Mouse (Mus musculus) midbrain, postnatal 0 days (tissue): ENCODE data around the gene Ccdc155. TPM values are rescaled to one million over a fixed set of nuclear protein-coding genes. Genes with fewer than 3 reads are reported as not detected.

ENCODE experiments used
- ATAC-seq: fragments of 200-750 bp; cut with Nextera tagmentation; 2 replicates; pipeline ENCODE4 v1.8.0; 2017; ENCODE audit warnings: moderate number of reproducible peaks, mild to moderate bottlenecking, moderate TSS enrichment, moderate library complexity; ENCODE audit not compliant: low FRiP score
- DNase-seq: peaks from one replicate; pipeline ENCODE4 v3.0.0-alpha.2; 2015; ENCODE audit warnings: low spot score
- H3K27ac ChIP-seq: fragments of 300-500 bp; sonication (generic); 2 replicates; pipeline ENCODE4 v1.5.1; 2014; ENCODE audit warnings: low read depth, mild to moderate bottlenecking, low read length, mixed read lengths
- H3K27me3 ChIP-seq: fragments of 300-500 bp; sonication (generic); 2 replicates; pipeline ENCODE4 v1.6.1; 2014; ENCODE audit warnings: low read length, control low read depth, mixed read lengths; ENCODE audit not compliant: insufficient read depth
- H3K36me3 ChIP-seq: fragments of 300-500 bp; sonication (generic); 2 replicates; pipeline ENCODE4 v1.6.1; 2014; ENCODE audit warnings: low read length, control low read depth, mixed read lengths; ENCODE audit not compliant: insufficient read depth
- H3K4me1 ChIP-seq: fragments of 300-500 bp; sonication (generic); 2 replicates; pipeline ENCODE4 v1.6.1; 2014; ENCODE audit warnings: mild to moderate bottlenecking, control low read depth, antibody characterized with exemption, low read length, mixed read lengths; ENCODE audit not compliant: insufficient read depth
- H3K4me2 ChIP-seq: fragments of 300-500 bp; sonication (generic); 2 replicates; pipeline ENCODE4 v1.6.1; 2014; ENCODE audit warnings: low read depth, mild to moderate bottlenecking, low read length, mixed read lengths; ENCODE audit not compliant: poor library complexity, severe bottlenecking
- H3K4me3 ChIP-seq: fragments of 300-500 bp; sonication (generic); 2 replicates; pipeline ENCODE4 v1.5.1; 2014; ENCODE audit warnings: low read depth, mild to moderate bottlenecking, low read length, moderate library complexity
- H3K9ac ChIP-seq: fragments of 300-500 bp; sonication (generic); replicated peaks from 2 replicates; pipeline ENCODE4 v1.6.1; 2014; ENCODE audit warnings: mild to moderate bottlenecking, low read length, moderate library complexity, mixed read lengths; ENCODE audit not compliant: poor library complexity, severe bottlenecking
- H3K9me3 ChIP-seq: fragments of 300-500 bp; sonication (generic); 2 replicates; pipeline ENCODE4 v1.6.1; 2016; ENCODE audit warnings: low read length, control low read depth
- CTCF ChIP-seq: IDR thresholded peaks from 2 replicates; pipeline ENCODE4 v1.5.1; 2016; ENCODE audit warnings: antibody characterized with exemption, mild to moderate bottlenecking
- WGBS: fragments of 180-500 bp; shearing (Covaris S2); extraction: QIAGEN DNeasy Blood & Tissue Kit; methylation state at CpG from one replicate; pipeline ENCODE4 v1.1.7; 2014; 5-methylcytosine and 5-hydroxymethylcytosine counted together
- polyA plus RNA-seq: library from polyadenylated mRNA; unstranded; fragments of >200 nt; fragmentation: Nextera tagmentation; extraction: Ambion mirVana; gene quantifications from 2 replicates; pipeline ENCODE4 v1.2.1, GENCODE M21; 2015
- total RNA-seq: library from RNA; depleted of rRNA; stranded (reverse); fragments of >200 nt; gene quantifications from 2 replicates; pipeline ENCODE4 v1.2.3, GENCODE M21; 2014

Gene Ccdc155
- total and polyA plus RNA-seq, 2 experiments from 2014 or later: 0.32 to 0.38 TPM

GRCm38 (mm10) chr7:45229046-45229445 lies 24.4 kb upstream of the Ccdc155 start:
- H3K9me3 ChIP-seq: no peaks in the 10 kb centered on the region
- no peak overlapping the region for H3K4me2 ChIP-seq
- no peaks in the 10 kb centered on the region for H3K36me3 ChIP-seq
- ATAC-seq (no peak), DNase-seq (no peak)
- 92% methylated on average over 8 of the region's 8 CpGs for WGBS
- no peaks in the 10 kb centered on the region for H3K27me3 ChIP-seq
- TF ChIP-seq CTCF: no peak
- H3K4me3 ChIP-seq: no peak overlapping the region
- H3K9ac ChIP-seq: no peak overlapping the region
- no peaks in the 10 kb centered on the region for H3K4me1 ChIP-seq
- no peak overlapping the region for H3K27ac ChIP-seq

GRCm38 (mm10) chr7:45228548-45228947 lies 23.9 kb upstream of the Ccdc155 start:
- no peak for DNase-seq
- no peaks in the 10 kb centered on the region for H3K4me1 ChIP-seq
- TF ChIP-seq CTCF: no peak
- H3K9me3 ChIP-seq: no peaks in the 10 kb centered on the region
- H3K9ac ChIP-seq: no peak overlapping the region
- no peaks in the 10 kb centered on the region for H3K36me3 ChIP-seq
- H3K4me3 ChIP-seq: no peak overlapping the region
- no peak for ATAC-seq
- no peak overlapping the region for H3K27ac ChIP-seq
- H3K4me2 ChIP-seq: no peak overlapping the region
- WGBS: 94% methylated on average over 18 of the region's 18 CpGs
- no peaks in the 10 kb centered on the region for H3K27me3 ChIP-seq

DNA sequence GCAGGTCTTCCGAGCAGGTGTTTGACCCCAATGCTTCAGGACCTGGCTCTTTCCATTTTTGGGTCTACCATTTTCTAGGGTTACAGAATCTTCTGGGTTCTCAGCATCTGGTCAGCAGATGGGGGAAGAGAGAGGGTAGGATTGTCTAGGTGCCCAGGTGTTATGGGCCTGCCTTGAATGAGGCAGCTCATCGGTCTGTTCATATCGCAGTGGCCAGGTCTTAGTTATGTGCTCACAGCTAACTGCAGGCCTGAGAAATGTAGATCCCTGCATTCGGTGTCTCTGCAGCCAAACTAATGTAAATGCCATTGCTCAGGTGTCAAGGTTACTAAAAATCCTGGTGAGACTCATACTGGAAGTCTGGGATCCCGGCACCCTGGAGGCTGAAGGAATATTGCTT lies 21.7 kb upstream of the Ccdc155 start:
- H3K4me3 ChIP-seq: no peak overlapping the region
- no peak overlapping the region for H3K9ac ChIP-seq
- DNase-seq: no peak
- TF ChIP-seq CTCF: no peak
- no peak for ATAC-seq
- no peaks in the 10 kb centered on the region for H3K9me3 ChIP-seq
- no peak overlapping the region for H3K4me2 ChIP-seq
- no peaks in the 10 kb centered on the region for H3K36me3 ChIP-seq
- 95% methylated on average over 5 of the region's 5 CpGs for WGBS
- no peaks in the 10 kb centered on the region for H3K27me3 ChIP-seq
- H3K27ac ChIP-seq: no peak overlapping the region
- H3K4me1 ChIP-seq: no peaks in the 10 kb centered on the region

GRCm38 (mm10) chr7:45224826-45225225 lies 20.1 kb upstream of the Ccdc155 start:
- H3K36me3 ChIP-seq: no peaks in the 10 kb centered on the region
- no peak overlapping the region for H3K27ac ChIP-seq
- no peak overlapping the region for H3K4me3 ChIP-seq
- no peak overlapping the region for H3K4me2 ChIP-seq
- H3K9me3 ChIP-seq: no peaks in the 10 kb centered on the region
- ATAC-seq: no peak
- no peak for DNase-seq
- 87% methylated on average over 7 of the region's 7 CpGs for WGBS
- no peak for TF ChIP-seq CTCF
- H3K9ac ChIP-seq: no peak overlapping the region
- no peaks in the 10 kb centered on the region for H3K4me1 ChIP-seq
- H3K27me3 ChIP-seq: no peaks in the 10 kb centered on the region

- Histone ChIP-seq H3K4me1 (no peaks in the 10 kb centered on the region), H3K4me3 (no peak overlapping the region), H3K27ac (no peak overlapping the region), H3K9ac (no peak overlapping the region), H3K27me3 (no peaks in the 10 kb centered on the region), H3K4me2 (no peak overlapping the region), H3K9me3 (no peaks in the 10 kb centered on the region), H3K36me3 (no peaks in the 10 kb centered on the region)
- no peak for TF ChIP-seq CTCF
- ATAC-seq (no peak), DNase-seq (no peak)
- WGBS: 87% methylated on average over 2 of the region's 2 CpGs
These were observed 17.0 kb upstream of the Ccdc155 start for GRCm38 (mm10) chr7:45221680-45222079.

DNA sequence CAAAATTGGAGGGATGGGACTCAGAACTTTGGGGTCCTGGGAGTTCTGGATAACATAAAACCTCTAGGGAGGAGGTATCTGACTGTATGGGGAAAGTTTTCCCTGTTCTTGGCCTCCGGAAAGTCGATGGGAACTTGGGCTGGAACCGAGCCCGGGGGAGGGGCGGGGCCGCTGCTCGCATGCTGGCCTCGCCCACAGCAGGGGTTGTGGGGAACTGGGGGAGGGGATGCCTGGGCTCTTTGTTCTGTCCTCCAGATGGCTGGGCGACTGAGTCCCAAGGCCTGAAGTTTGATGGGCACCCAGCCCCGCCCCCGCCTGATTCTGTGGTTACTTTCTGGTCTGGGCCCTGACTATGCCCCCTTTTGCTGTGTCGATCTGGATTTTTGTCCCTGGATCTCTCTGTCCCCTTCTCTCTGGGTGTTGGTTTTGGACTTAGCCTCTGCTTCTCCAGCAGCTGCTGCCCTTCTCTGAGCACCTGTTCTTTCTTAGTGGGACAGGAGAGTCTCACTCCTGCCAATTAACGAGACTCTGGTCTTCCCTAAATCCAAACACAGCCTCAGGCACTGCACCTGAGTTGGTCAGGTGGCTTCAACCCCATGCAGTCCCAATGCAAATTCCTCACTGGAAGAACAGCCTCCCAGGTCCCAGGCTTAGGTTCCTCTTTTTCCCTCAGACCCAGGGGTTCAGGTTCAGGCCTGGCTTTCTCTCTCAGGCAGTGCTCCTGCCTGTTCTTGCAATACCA lies 11.9 kb upstream of the Ccdc155 start:
- H3K4me3 ChIP-seq: peak overlapping the region; percentile 42
- TF ChIP-seq CTCF: no peak
- H3K27me3 ChIP-seq: peaks cover 7% of the 10 kb centered on the region; the same call in 1 of the 2 replicates
- H3K9me3 ChIP-seq: no peaks in the 10 kb centered on the region
- peak overlapping the region; percentile 54; the same call in 1 of the 2 replicates for H3K9ac ChIP-seq
- H3K4me1 ChIP-seq: peaks cover 5% of the 10 kb centered on the region; the same call in 1 of the 2 replicates
- H3K27ac ChIP-seq: peak overlapping the region; percentile 57; the same call in 1 of the 2 replicates
- ATAC-seq: peak; percentile 72
- peak; percentile 85 for DNase-seq
- no peaks in the 10 kb centered on the region for H3K36me3 ChIP-seq
- H3K4me2 ChIP-seq: peak overlapping the region; percentile 67
- WGBS: 6% methylated on average over 12 of the region's 13 CpGs
